Mouse (Mus musculus) layer of hippocampus, postnatal 25 days (tissue): Measurements from ENCODE around the gene Nup107. TPM values are rescaled to one million over a fixed set of nuclear protein-coding genes. Genes with fewer than 3 reads are reported as not detected.

ENCODE experiments used
- DNase-seq, 2 experiments: peaks; one replicate each; pipeline ENCODE4 v3.0.0; 2022; ENCODE audit warnings: mixed read lengths in 2 of 2, low spot score in 1 of 2; ENCODE audit errors: extremely low spot score in 1 of 2
- total RNA-seq, 2 experiments: library from RNA; stranded (reverse); gene quantifications; 2 replicates each; pipeline ENCODE4 v1.2.3; 2021

The Nup107 gene
- total RNA-seq, 2 experiments from 2014 or later, result 17.6 to 20.4 TPM

DNA sequence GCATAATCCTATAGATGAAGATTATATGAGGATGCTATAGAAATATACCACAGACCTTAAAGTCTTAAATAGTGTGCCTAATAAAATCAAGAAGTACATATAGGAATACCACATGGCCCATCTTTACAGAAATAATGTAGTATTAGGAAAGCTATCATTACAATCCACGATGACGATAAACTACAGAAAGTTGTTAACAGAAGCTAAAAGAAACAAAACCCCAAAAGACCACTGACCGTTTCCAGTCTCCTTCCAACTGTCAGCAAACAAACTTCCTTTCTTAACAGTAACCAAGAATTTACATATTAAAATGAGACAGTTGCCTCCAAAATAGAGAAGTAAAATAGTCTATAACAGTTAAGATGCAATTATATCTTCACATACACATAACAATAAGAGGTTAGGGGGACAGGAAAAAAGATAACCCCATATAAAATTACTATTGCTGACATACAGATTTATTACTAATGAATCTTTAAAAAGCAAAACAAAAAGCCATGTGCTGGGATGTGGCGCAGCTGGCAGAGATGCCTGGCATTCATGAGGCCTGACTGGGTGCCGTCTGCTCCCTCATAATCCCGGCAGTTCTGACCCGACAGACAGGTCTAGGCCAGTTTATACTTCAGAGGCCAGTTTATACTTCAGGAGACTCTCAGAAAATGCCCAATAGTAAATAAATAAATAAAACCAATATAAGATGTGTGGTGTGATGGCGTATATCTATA lies 12.8 kb downstream of the Nup107 start:
- no peak for DNase-seq

GRCm38 (mm10) chr10:117778951-117779350 lies 13.6 kb downstream of the Nup107 start:
- DNase-seq, result no peak

GRCm38 (mm10) chr10:117778328-117778910 lies 14.1 kb downstream of the Nup107 start:
- no peak for DNase-seq

DNA sequence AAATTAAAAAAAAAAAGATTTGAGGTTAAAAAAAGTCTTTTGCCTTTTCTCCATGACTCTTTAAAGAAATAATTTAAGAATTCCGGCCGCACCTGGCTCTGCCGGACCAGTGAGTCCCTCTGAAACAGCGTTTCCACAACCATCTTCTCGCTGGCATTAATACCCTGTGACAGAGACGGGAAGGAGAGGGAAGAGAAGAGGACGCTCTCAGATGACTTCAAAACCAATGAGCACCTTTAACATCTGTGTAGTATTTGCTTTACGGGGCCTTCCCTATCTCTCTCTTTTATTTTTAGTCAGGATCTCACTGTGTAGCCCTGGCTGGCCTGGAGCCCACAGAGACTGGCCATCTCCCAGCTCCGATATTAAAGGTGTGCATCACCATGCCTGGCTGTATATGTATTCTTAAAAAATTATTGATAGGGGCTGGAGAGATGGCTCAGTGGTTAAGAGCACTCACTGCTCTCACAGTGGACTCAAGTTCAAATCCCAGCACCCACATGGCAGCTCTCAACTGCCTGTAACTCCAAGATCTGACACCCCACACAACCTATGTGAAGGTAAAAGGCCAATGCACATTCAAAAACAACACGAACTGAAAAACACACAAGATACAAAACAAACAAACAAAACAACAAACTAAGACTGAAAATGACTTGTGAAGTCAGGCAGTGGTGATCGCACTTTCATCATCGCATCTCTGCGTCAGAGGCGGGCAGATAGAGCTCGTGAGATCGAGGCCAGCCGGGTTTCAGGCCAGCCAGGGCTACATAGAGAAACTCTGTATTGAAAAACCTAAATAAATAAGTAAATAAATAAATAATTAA lies 14.8 kb downstream of the Nup107 start:
- no peak for DNase-seq

GRCm38 (mm10) chr10:117777103-117777470 lies 15.4 kb downstream of the Nup107 start:
- no peak for DNase-seq

DNA sequence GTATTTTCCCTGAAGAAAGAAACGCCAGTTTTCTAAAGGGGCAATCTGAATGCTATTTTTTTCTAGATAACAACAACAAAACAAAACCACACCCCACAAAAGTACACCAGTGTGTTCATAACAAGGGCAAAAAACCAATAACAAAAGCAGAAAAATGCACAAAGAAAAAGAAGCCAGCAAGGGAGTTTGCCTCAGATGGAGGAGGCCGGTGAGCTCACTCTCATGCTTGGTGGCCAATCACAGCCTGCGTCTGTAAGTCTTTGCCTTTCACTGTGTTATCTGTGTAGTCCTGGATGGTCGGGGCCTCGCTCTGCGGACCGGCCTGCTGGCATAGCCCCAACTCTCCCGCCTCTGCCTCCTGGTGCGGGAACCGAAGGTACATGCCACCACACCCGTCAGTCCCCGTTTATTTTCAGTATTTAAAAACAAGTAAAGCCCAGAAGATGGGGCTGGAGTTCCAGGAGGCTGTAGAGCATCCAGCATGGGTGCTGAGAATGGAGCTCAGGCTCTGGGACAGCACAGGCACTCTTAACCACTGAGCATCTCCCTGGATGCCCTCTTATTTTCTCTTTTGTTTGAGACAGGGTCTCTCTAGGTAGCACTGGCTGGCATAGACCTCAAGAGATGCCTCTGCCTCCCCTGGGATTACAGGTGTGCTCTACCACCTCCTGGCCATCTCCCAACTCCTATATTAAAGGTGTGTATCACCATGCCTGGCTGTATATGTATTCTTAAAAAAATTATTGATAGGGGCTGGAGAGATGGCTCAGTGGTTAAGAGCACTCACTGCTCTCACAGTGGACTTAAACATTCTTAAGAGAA lies 16.0 kb downstream of the Nup107 start:
- DNase-seq, result no peak

- DNase-seq, result no peak
Observed at GRCm38 (mm10) chr10:117775401-117776144, 16.9 kb downstream of the Nup107 start.

- no peak for DNase-seq
Observed at GRCm38 (mm10) chr10:117774817-117775120, 17.7 kb downstream of the Nup107 start.

DNA sequence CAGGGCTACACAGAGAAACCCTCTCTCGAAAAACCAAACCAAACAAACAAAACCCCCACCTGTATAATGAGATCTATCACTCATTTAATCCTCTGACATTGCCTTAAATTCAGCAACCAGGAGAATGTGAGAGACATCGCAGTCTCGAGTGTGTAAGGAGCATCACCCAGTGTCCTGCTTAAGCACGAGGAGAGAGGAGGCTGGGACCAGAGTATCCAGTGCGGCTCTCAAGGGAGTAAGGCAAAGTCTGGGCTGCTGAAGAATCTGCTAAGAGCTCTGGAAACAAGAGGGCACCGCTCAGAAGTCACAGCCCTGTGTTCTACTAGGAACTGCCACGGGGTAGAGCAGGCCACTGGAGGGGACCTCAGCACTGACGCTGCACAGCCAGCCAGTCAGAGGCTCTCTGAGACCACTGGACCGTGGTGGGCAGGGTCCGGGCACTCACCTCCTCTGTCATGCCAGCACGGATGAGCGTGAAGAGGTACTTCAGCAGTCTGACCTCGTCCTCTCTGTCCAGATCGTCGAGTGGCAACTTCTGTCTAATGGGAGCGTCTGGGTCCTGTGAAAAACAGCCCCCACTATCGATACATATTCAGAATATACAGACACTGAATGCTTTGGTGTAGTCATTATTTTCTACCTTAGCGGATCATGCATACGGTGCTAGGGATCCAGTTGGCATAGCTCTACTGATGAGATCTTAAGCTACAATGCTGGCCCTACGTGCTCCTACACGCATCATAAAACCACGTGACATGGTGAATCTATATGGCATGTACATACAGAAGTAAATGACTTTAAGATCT lies 18.3 kb downstream of the Nup107 start:
- DNase-seq, result no peak

GRCm38 (mm10) chr10:117773106-117773720 lies 19.3 kb downstream of the Nup107 start:
- DNase-seq, result no peak

GRCm38 (mm10) chr10:117772364-117773105 lies 20.0 kb downstream of the Nup107 start:
- no peak for DNase-seq

- DNase-seq, result no peak
Observed at GRCm38 (mm10) chr10:117771131-117771510, 21.4 kb downstream of the Nup107 start.

- DNase-seq, result no peak
Observed at GRCm38 (mm10) chr10:117770286-117771130, 22.0 kb downstream of the Nup107 start.

DNA sequence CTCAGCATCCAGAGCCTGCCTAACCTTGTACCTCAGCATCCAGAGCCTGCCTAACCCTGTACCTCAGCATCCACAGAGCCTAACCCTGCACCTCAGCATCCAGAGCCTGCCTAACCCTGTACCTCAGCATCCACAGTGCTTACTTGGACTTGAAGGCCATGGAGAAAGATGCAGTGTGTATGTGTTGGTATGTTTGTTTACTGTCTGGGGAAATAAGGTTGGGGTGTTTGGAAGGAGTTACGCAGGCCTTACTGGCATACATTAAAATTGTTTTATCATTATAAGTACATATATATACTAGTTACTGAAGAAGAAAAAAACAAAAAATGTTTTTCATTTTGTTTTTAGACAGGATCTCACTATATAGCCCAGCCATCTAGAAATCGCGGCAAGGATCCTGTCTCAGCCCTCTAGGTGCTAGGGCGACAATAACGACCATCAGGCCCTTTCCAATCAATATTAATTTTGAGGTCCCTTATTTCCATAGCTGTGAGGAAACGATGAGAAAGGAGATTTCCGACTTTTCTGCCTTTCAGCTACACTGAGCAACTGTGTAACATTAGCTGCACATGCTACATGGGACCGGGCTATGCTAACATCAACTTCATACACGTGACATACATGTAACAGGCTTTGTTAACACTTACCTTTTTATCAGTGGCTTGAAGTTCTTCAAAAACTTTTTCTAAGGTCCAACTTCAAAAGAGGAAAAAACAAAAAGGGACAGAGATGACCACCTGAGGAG lies 22.8 kb downstream of the Nup107 start:
- no peak for DNase-seq

DNA sequence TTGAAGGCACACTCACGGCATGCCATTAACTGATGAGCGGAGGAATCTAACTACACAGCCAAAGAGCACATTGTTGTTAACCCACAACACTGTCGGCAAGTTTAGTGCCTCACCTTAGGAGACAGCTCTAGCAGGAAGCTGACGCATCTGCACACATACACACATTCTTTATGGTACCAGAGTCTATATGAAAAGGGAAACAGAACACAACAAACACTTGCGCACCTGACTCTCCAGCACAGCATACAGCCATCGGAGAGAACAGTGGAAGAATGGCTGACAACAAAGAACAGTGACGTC lies 24.4 kb downstream of the Nup107 start:
- DNase-seq, result no peak

DNA sequence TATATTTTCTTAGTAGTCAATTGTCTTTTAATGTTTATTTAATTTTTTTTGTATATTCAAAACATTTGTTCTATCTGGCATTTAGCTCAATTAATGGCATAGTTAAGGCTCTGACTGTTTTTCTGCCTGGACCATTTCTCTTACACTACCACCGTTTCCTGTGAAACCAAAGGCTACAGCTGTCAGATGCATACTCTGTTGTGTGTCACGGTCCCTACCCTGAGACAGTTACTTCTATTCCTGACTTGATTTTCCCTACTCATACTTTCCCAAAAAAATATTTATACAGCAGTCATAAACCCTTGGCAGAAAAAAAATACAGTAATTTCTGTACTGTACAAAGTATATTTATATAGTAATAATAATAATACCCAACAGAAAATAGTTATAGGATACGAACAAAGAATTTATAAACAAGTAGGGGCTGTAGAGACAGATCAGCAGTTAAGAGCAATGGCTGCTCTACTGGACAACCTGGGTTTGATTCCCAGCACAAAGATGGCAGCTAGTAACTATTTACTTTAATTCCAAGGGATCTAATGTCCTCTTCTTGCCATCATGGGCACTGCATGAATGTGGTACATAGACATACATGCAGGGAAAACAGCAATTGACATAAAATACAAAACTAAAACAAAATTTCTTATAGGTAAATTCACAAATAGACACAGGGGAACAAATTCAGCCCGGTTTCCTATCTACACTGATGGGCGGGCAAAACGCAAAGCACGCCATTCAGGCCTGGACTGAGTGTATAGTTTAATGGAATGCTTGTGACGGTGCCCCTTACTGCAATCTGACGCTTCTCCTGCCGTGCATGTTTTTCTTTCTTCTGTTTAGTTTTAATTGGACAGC lies 25.0 kb downstream of the Nup107 start:
- no peak for DNase-seq
